Mouse (Mus musculus): ENCODE measurements around the gene Olfr873. TPM values are rescaled to one million over a fixed set of nuclear protein-coding genes. Genes with fewer than 3 reads are reported as not detected.
"Not testable (repeated sequence)": the region's sequence is repeated elsewhere in the genome, so short reads cannot be mapped to it uniquely, and the experiment has no call there.

Olfr873 gene
- not detected in 2 replicates for total RNA-seq (2012; rRNA removed)

DNA sequence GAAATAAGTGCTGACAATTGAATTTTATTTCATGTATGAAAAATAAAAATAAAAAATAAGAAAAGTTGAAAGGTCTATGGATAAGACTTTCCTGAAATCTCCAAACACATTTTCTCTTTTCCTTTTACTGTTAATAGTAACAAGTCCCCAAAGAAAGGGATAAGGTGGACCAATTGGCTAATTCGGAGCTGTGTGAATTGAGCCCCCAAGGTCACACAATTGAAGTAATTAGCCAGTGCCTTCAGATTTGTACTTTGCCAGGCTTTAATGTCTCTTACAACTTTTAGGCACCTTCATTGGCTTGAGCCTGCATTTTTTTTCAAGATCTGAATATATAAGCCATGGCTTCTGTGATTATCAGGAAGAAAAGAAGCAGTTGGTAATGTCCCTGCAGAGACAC lies at the start of gene Olfr873:
Olfr873 (plus strand) TSS at position 301 of the 400 bp plus-strand sequence.
- no peaks in the 10 kb centered on the region for H3K9me3 ChIP-seq (ENCODE audit: control insufficient read depth, insufficient read depth, low read depth, low read length)
- in situ Hi-C loops (cut with MboI; ENCODE audit: low sequenced_read_pairs in 2 of 2, unreplicated experiment in 2 of 2): no loop called here

DNA sequence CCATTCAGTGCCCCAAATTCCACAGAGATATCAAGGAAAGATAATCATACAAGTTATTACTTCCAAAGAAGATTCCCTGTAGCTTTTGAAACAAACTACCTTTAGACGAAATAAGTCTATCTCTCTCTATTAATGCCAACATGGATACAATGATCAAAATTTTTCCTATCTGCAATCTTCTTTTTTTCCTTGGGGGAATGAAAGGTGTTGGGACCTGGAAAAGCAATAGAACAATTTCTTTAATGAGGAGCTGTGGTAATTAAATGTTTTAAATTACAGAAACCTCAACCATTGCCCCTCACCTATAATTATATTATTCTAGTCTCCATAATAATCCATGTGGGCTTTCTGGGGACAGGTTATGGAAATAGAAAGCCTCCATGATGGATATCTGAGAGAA lies 16.3 kb upstream of the Olfr873 start, which contains the start of gene Olfr39:
Olfr39 (plus strand) TSS at position 301 of the 400 bp plus-strand sequence.
- no peak within 1 kb of the TSS for H3K27ac ChIP-seq (ENCODE audit: insufficient read depth, low read depth, low read length, poor library complexity, severe bottlenecking)
- no peak for TF ChIP-seq CHD2 (IDR thresholded peaks at IDR 0.05; ENCODE audit: low read depth, low read length)
- TF ChIP-seq MAFK (IDR thresholded peaks at IDR 0.05; ENCODE audit: insufficient read depth, low read depth, low read length): no peak
- no peak for TF ChIP-seq ZC3H11A (IDR thresholded peaks at IDR 0.05; ENCODE audit: borderline replicate concordance, low read depth, low read length)
- TF ChIP-seq ZNF384 (IDR thresholded peaks at IDR 0.05; ENCODE audit: low read depth, low read length): no peak
- TF ChIP-seq HCFC1 (IDR thresholded peaks at IDR 0.05; ENCODE audit: borderline replicate concordance, insufficient read depth, low read length): no peak
- no peak within 1 kb of the TSS for H3K9ac ChIP-seq (ENCODE audit: insufficient read depth, low read depth, low read length, poor library complexity, severe bottlenecking)
- no peaks in the 10 kb centered on the region for H3K4me1 ChIP-seq (ENCODE audit: control insufficient read depth in 2 of 2, insufficient read depth in 2 of 2, low read length in 2 of 2, poor library complexity in 1 of 2)
- in situ Hi-C loops (cut with MboI; ENCODE audit: low sequenced_read_pairs in 2 of 2, unreplicated experiment in 2 of 2): no loop called here
- H3K36me3 ChIP-seq (ENCODE audit: control insufficient read depth, insufficient read depth, low read length, poor library complexity, severe bottlenecking): no peaks in the 10 kb centered on the region
- H3K4me3 ChIP-seq (ENCODE audit: insufficient read depth in 1 of 2, low read depth in 1 of 2, low read length in 2 of 2, poor library complexity in 1 of 2, severe bottlenecking in 1 of 2): no peak within 1 kb of the TSS
- DNase-seq (ENCODE audit: low read depth, low spot score): no peak
- no peaks in the 10 kb centered on the region for H3K9me3 ChIP-seq (ENCODE audit: control insufficient read depth, insufficient read depth, low read depth, low read length)

More for the DNA sequence above, at the start of gene Olfr873:
- Histone ChIP-seq H3K4me3 (ENCODE audit: insufficient read depth in 1 of 2, low read depth in 1 of 2, low read length in 2 of 2, poor library complexity in 1 of 2, severe bottlenecking in 1 of 2) (no peak within 1 kb of the TSS), H3K36me3 (ENCODE audit: control insufficient read depth, insufficient read depth, low read length, poor library complexity, severe bottlenecking) (no peaks in the 10 kb centered on the region), H3K9ac (ENCODE audit: insufficient read depth, low read depth, low read length, poor library complexity, severe bottlenecking) (no peak within 1 kb of the TSS), H3K27ac (ENCODE audit: insufficient read depth, low read depth, low read length, poor library complexity, severe bottlenecking) (no peak within 1 kb of the TSS), H3K4me1 (ENCODE audit: control insufficient read depth in 2 of 2, insufficient read depth in 2 of 2, low read length in 2 of 2, poor library complexity in 1 of 2) (peaks cover 5% of the 10 kb centered on the region in 2 experiments; a peak in 2 of 4 replicates)
- TF ChIP-seq CHD2 (IDR thresholded peaks at IDR 0.05; ENCODE audit: low read depth, low read length) (no peak), ZC3H11A (IDR thresholded peaks at IDR 0.05; ENCODE audit: borderline replicate concordance, low read depth, low read length) (no peak), ZNF384 (IDR thresholded peaks at IDR 0.05; ENCODE audit: low read depth, low read length) (no peak), MAFK (IDR thresholded peaks at IDR 0.05; ENCODE audit: insufficient read depth, low read depth, low read length) (no peak), HCFC1 (IDR thresholded peaks at IDR 0.05; ENCODE audit: borderline replicate concordance, insufficient read depth, low read length) (no peak)
- DNase-seq (ENCODE audit: low read depth, low spot score): no peak

DNA sequence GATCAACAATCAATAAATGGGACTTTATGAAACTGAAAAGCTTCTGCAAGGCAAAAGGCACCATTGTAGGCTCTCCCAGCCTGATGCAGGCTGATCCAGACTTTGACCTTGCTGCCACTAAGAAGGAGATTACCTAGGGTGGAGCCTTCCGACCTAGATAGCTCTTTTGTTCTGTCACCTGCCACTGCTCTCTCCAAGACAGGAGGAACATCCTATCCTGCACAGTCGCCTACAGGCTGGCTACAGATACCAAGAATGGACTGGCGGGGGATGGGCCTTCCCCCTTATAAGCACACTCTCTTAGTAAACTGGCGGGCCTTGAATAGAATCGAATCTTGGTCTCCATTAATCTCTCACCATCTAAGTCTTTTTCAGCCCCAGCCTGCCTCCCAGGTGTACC lies 2.8 kb upstream of the Olfr873 start:
- H3K9me3 ChIP-seq (ENCODE audit: control insufficient read depth, insufficient read depth, low read depth, low read length); H3K4me1 ChIP-seq (ENCODE audit: control insufficient read depth in 2 of 2, insufficient read depth in 2 of 2, low read length in 2 of 2, poor library complexity in 1 of 2); H3K9ac ChIP-seq (ENCODE audit: insufficient read depth, low read depth, low read length, poor library complexity, severe bottlenecking); in situ Hi-C loops (cut with MboI; ENCODE audit: low sequenced_read_pairs in 2 of 2, unreplicated experiment in 2 of 2); H3K4me3 ChIP-seq (ENCODE audit: insufficient read depth in 1 of 2, low read depth in 1 of 2, low read length in 2 of 2, poor library complexity in 1 of 2, severe bottlenecking in 1 of 2); H3K27ac ChIP-seq (ENCODE audit: insufficient read depth, low read depth, low read length, poor library complexity, severe bottlenecking); H3K36me3 ChIP-seq (ENCODE audit: control insufficient read depth, insufficient read depth, low read length, poor library complexity, severe bottlenecking): not testable (repeated sequence)
- peak; percentile 24 for DNase-seq (ENCODE audit: low read depth, low spot score)

DNA sequence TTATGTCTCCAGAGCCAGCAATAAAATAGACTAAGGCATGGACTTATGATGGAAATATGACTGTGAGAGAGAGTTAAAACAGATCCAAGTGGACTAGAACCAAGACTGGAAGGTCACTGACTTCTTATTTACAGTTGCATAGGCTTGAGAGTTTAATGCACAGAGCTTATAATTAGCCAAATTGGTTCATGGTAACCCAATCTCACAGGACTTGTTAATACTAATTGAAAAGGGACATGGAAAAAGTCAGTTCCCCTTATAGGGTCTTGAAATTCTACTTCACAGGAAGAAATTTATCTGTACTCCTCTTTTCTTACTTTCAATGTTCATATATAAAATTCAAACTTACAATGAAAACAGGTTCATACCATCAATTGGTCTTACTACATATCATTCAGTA lies 37.7 kb downstream of the Olfr873 start, which contains the start of gene Olfr18:
Olfr18 (minus strand) TSS at position 101 of the 400 bp plus-strand sequence.
- H3K36me3 ChIP-seq (ENCODE audit: control insufficient read depth, insufficient read depth, low read length, poor library complexity, severe bottlenecking): no peaks in the 10 kb centered on the region
- H3K9me3 ChIP-seq (ENCODE audit: control insufficient read depth, insufficient read depth, low read depth, low read length): no peaks in the 10 kb centered on the region
- no peaks in the 10 kb centered on the region for H3K4me1 ChIP-seq (ENCODE audit: control insufficient read depth in 2 of 2, insufficient read depth in 2 of 2, low read length in 2 of 2, poor library complexity in 1 of 2)
- no peak within 1 kb of the TSS for H3K27ac ChIP-seq (ENCODE audit: insufficient read depth, low read depth, low read length, poor library complexity, severe bottlenecking)
- no peak for TF ChIP-seq CHD2 (IDR thresholded peaks at IDR 0.05; ENCODE audit: low read depth, low read length)
- TF ChIP-seq MAFK (IDR thresholded peaks at IDR 0.05; ENCODE audit: insufficient read depth, low read depth, low read length): no peak
- TF ChIP-seq ZC3H11A (IDR thresholded peaks at IDR 0.05; ENCODE audit: borderline replicate concordance, low read depth, low read length): no peak
- TF ChIP-seq ZNF384 (IDR thresholded peaks at IDR 0.05; ENCODE audit: low read depth, low read length): no peak
- TF ChIP-seq HCFC1 (IDR thresholded peaks at IDR 0.05; ENCODE audit: borderline replicate concordance, insufficient read depth, low read length): no peak
- in situ Hi-C loops (cut with MboI; ENCODE audit: low sequenced_read_pairs in 2 of 2, unreplicated experiment in 2 of 2): no loop called here
- H3K4me3 ChIP-seq (ENCODE audit: insufficient read depth in 1 of 2, low read depth in 1 of 2, low read length in 2 of 2, poor library complexity in 1 of 2, severe bottlenecking in 1 of 2): no peak within 1 kb of the TSS
- no peak within 1 kb of the TSS for H3K9ac ChIP-seq (ENCODE audit: insufficient read depth, low read depth, low read length, poor library complexity, severe bottlenecking)
- DNase-seq (ENCODE audit: low read depth, low spot score): no peak

DNA sequence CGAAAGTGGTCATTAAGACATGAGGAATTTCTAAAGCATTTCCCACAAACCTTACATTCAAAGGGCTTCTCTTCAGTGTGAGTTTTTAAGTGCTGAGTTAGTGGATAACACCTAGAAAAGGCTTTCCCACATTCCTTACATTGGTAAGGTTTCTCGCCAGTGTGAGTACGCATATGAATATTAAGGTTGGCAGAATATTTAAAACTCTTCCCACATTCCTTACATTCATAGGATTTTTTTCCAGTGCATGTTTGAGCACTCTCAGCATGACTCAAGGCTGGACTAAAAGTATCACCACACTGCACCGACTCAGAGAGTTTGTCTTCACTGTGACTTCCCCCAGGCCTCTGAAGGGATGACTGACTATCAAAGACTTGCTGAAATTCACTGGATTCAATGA lies 50.2 kb downstream of the Olfr873 start:
- no peaks in the 10 kb centered on the region for H3K4me1 ChIP-seq (ENCODE audit: control insufficient read depth in 2 of 2, insufficient read depth in 2 of 2, low read length in 2 of 2, poor library complexity in 1 of 2)
- peak; percentile 3 for DNase-seq (ENCODE audit: low read depth, low spot score)
- H3K27ac ChIP-seq (ENCODE audit: insufficient read depth, low read depth, low read length, poor library complexity, severe bottlenecking): no peak overlapping the region
- H3K9ac ChIP-seq (ENCODE audit: insufficient read depth, low read depth, low read length, poor library complexity, severe bottlenecking): no peak overlapping the region
- TF ChIP-seq MAFK (IDR thresholded peaks at IDR 0.05; ENCODE audit: insufficient read depth, low read depth, low read length): no peak
- no peak for TF ChIP-seq HCFC1 (IDR thresholded peaks at IDR 0.05; ENCODE audit: borderline replicate concordance, insufficient read depth, low read length)
- TF ChIP-seq CHD2 (IDR thresholded peaks at IDR 0.05; ENCODE audit: low read depth, low read length): no peak
- TF ChIP-seq ZNF384 (IDR thresholded peaks at IDR 0.05; ENCODE audit: low read depth, low read length): no peak
- no peak for TF ChIP-seq ZC3H11A (IDR thresholded peaks at IDR 0.05; ENCODE audit: borderline replicate concordance, low read depth, low read length)
- no peak overlapping the region for H3K4me3 ChIP-seq (ENCODE audit: insufficient read depth in 1 of 2, low read depth in 1 of 2, low read length in 2 of 2, poor library complexity in 1 of 2, severe bottlenecking in 1 of 2)
- H3K9me3 ChIP-seq (ENCODE audit: control insufficient read depth, insufficient read depth, low read depth, low read length): no peaks in the 10 kb centered on the region
- in situ Hi-C loops (cut with MboI; ENCODE audit: low sequenced_read_pairs in 2 of 2, unreplicated experiment in 2 of 2): no loop called here
- no peaks in the 10 kb centered on the region for H3K36me3 ChIP-seq (ENCODE audit: control insufficient read depth, insufficient read depth, low read length, poor library complexity, severe bottlenecking)

Other genes starting within 250 kb of the Olfr873 start
- not detected in 2 replicates for gene Olfr867, start 241.0 kb upstream of the Olfr873 start, total RNA-seq (2012; rRNA removed)
- not detected in 2 replicates for gene Olfr868, start 199.9 kb upstream of the Olfr873 start, total RNA-seq (2012; rRNA removed)
- not detected in 2 replicates for gene Olfr869, start 169.5 kb upstream of the Olfr873 start, total RNA-seq (2012; rRNA removed)
- not detected in 2 replicates for gene Olfr870, start 124.5 kb upstream of the Olfr873 start, total RNA-seq (2012; rRNA removed)
- not detected in 2 replicates for gene Olfr871, start 86.3 kb upstream of the Olfr873 start, total RNA-seq (2012; rRNA removed)
- gene Olfr872, start 61.4 kb upstream of the Olfr873 start, total RNA-seq (2012; rRNA removed): not detected in 2 replicates
- not detected in 2 replicates for gene Olfr39, start 16.2 kb upstream of the Olfr873 start, total RNA-seq (2012; rRNA removed)
- gene Olfr18, start 37.6 kb downstream of the Olfr873 start, total RNA-seq (2012; rRNA removed): 0.09 and 0.21 TPM in 2 replicates
- gene Zfp560, start 86.6 kb downstream of the Olfr873 start, total RNA-seq (2012; rRNA removed): 11.5 and 14.2 TPM in 2 replicates
- 18.3 and 19.9 TPM in 2 replicates for gene Zfp26, start 161.6 kb downstream of the Olfr873 start, total RNA-seq (2012; rRNA removed)
- 9.1 and 10.9 TPM in 2 replicates for gene Zfp426, start 194.2 kb downstream of the Olfr873 start, total RNA-seq (2012; rRNA removed)
- gene Zfp266, start 222.9 kb downstream of the Olfr873 start, total RNA-seq (2012; rRNA removed): 48.0 and 53.0 TPM in 2 replicates